Mouse (Mus musculus) activated CD4-positive, CD25-positive, alpha-beta regulatory T cell (primary cell): ENCODE results near the gene Srp9. TPM values are rescaled to one million over a fixed set of nuclear protein-coding genes. Genes with fewer than 3 reads are reported as not detected.

ENCODE experiments used
- polyA plus RNA-seq, 2 experiments: library from polyadenylated mRNA; unstranded; fragments of 100-300 nt; shearing (Covaris generic); gene quantifications; one replicate each; pipeline ENCODE4 v1.2.1; 2017

Gene Srp9
- polyA plus RNA-seq = 100 to 1,000 TPM; 194 to 237 TPM

DNA sequence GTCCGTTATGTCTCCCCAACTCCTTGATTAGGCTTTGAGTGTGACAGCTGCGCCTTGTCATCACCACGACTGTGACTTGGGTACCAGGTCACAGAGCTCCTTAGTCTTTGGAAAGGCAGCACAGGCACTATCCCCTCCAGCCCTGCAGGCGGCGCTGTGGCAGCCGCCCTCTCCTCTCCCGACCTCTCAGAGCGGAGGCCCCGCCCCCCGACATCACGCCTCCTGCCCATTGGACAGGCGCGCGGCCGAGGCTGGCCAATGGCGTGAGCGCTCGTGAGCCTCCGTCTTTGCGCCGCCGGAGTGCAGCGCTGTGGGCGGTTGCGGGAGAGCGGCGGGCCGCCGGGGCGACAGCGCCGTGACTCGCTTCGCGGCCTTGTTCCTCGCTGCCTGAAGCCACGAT lies at the start of gene Srp9:
Gene Srp9 (plus strand): TSS at position 232 of the 400 bp plus-strand sequence.

DNA sequence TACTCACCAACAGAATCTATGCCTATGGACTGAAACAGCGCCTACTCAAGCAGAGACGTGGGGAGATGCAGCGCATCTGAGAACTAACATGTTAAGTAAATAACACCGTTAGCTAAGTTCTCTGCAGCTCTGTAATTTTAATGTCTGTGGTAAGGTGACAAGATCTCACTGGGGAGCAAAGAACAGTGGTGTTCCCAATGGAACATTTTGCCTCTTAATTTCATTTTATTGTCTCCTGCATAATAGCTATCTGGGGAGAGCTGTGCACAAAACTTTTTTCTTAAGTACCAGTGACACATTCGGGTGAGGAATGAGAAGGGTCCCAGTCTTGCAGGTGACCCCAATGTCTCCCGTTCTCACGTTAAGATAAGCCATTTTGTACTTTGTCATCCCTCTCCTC lies 39.8 kb downstream of the Srp9 start, which contains the start of gene Vmn1r1:
Gene Vmn1r1 (minus strand): TSS at position 101 of the 400 bp plus-strand sequence.

Other genes with a start within 250 kb of the Srp9 start
- gene Enah, start 104.7 kb upstream of the Srp9 start, polyA plus RNA-seq = 1 to 10 TPM in 1 of 2 experiments, under 1 TPM in 1; 0.32 to 2.1 TPM
- under 1 TPM in 1 of 2 experiments, not detected in 1; 0.05 TPM for gene Vmn1r1, start 39.7 kb downstream of the Srp9 start, polyA plus RNA-seq
- 100 to 1,000 TPM; 137 to 152 TPM for gene Degs1, start 158.1 kb downstream of the Srp9 start, polyA plus RNA-seq
- gene Fbxo28, start 216.9 kb downstream of the Srp9 start, polyA plus RNA-seq = 10 to 100 TPM; 47.7 to 54.8 TPM